Mouse (Mus musculus) E14TG2a.4 (cell line): ENCODE measurements at regions not wholly inside any gene's neighbourhood (a gene's known extent, or its start where the extent isn't known, plus 50 kb on each side); places are given as distances from the start of the nearest gene placed in this dataset.

Experiments used
- CTCF ChIP-seq: conservative IDR thresholded peaks from 2 replicates; pipeline ENCODE4 v1.5.1; 2014; ENCODE audit warnings: low read length
- NANOG ChIP-seq: IDR thresholded peaks from 2 replicates; pipeline ENCODE4 v1.6.1; 2014; ENCODE audit warnings: borderline replicate concordance, low read length, mixed read lengths
- POU5F1 ChIP-seq: IDR thresholded peaks from 2 replicates; pipeline ENCODE4 v1.6.1; 2014; ENCODE audit warnings: low read length, borderline replicate concordance

DNA sequence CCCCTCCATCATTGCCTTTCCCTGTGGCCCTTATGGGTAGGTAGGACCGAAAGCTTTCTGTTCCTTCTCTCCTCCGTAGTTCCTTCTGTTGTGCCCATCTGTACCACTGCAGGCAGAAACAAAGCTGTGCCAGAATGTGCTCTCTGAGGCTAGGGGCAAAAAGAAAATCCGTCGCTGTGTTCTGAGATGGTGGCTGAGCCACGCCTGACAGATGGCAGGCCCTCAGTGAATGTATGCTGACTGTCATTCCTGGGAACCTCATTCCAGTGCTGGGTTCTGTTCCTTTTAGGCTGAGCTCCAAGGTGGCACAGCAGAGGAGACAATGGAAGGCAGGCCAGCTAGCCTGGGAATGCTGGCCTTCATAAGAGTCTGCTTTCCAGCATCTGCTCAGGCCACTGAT lies 54.0 kb upstream of the Boc start:
- TF ChIP-seq CTCF = no peak
- TF ChIP-seq NANOG = no peak
- no peak for TF ChIP-seq POU5F1
